Comparison of ENCODE assay signal across 8 mouse cellular contexts in the genomic region with DNA sequence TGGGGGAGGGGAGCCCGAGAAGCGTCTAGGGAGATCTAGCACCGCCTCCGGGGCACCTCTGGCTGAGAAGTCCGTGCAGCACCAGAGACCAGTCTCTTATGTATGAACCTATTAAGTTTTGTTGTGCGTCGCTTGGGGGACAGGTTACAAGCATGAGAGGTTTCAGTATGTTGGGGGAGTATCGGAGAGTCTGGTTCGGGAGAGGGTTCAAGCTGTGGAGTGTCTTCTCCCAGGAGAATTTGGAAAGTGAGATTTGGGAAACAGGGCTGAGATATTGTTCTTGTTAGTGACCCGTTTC. TPM values are rescaled to one million over a fixed set of nuclear protein-coding genes. Genes with fewer than 3 reads are reported as not detected.
DNase-seq lines count a peak whose midpoint lies in the region; ATAC-seq and TF ChIP-seq lines count a peak whose summit lies in the region.

No protein-coding gene starts in this region.

- peaks cover 15% of the 10 kb centered on the region for H3K4me1 ChIP-seq in embryonic facial prominence, embryonic 15.5 days
- H3K4me1 ChIP-seq in limb, embryonic 11.5 days (ENCODE audit: control insufficient read depth, insufficient read depth, low read length): 0 out of 2 replicates have a peak, but pooled peaks cover 3% of the 10 kb centered on the region
- peaks cover 12% of the 10 kb centered on the region; the same call in 1 of the 2 replicates for H3K4me1 ChIP-seq in neural tube, embryonic 14.5 days (ENCODE audit: control insufficient read depth, insufficient read depth, low read length)

- DNase-seq in gastrocnemius, adult 2 months: peak; percentile 74
- no peak for DNase-seq in gastrocnemius, postnatal 4 days (ENCODE audit: low spot score in 2 of 2)
- DNase-seq in 416B (ENCODE audit: low read depth): peak; percentile 68
- no peak for DNase-seq in limb, embryonic 11.5 days (ENCODE audit: low spot score)
- DNase-seq in left cerebral cortex, postnatal 25 days (ENCODE audit: low spot score in 2 of 2): no peak
- DNase-seq in kidney, adult 8-10 months: no peak

- ATAC-seq in embryonic facial prominence, embryonic 15.5 days (ENCODE audit: insufficient number of reproducible peaks, low FRiP score, low TSS enrichment, low read depth): peak; percentile 39
- ATAC-seq in limb, embryonic 11.5 days (ENCODE audit: insufficient number of reproducible peaks, low FRiP score, low TSS enrichment, low read depth): 0 out of 2 replicates have a peak, but pooled peaks have one; percentile 1
- ATAC-seq in neural tube, embryonic 14.5 days (ENCODE audit: low read depth): no peak

- peak overlapping the region; percentile 69 for H3K9ac ChIP-seq in embryonic facial prominence, embryonic 15.5 days
- peak overlapping the region; percentile 88 for H3K9ac ChIP-seq in limb, embryonic 11.5 days (ENCODE audit: low read length)
- H3K9ac ChIP-seq in neural tube, embryonic 14.5 days (replicated peaks; ENCODE audit: low read depth, low read length): peak overlapping the region; percentile 93

- peak overlapping the region; percentile 96 for H3K27ac ChIP-seq in gastrocnemius, adult 2 months
- 0 out of 2 replicates have a peak overlapping the region, but pooled peaks have one; percentile 2 for H3K27ac ChIP-seq in embryonic facial prominence, embryonic 15.5 days (replicated peaks)
- H3K27ac ChIP-seq in limb, embryonic 11.5 days (replicated peaks; ENCODE audit: low read depth, low read length): no peak overlapping the region; the same call in 1 of the 2 replicates
- H3K27ac ChIP-seq in neural tube, embryonic 14.5 days (ENCODE audit: low read depth, low read length): peak overlapping the region; percentile 90; the same call in 1 of the 2 replicates

- peak overlapping the region; percentile 93 for H3K4me2 ChIP-seq in embryonic facial prominence, embryonic 15.5 days (replicated peaks)
- peak overlapping the region; percentile 86 for H3K4me2 ChIP-seq in limb, embryonic 11.5 days (ENCODE audit: low read depth, severe bottlenecking)
- peak overlapping the region; percentile 58 for H3K4me2 ChIP-seq in neural tube, embryonic 14.5 days (ENCODE audit: low read depth, low read length)

- H3K36me3 ChIP-seq in embryonic facial prominence, embryonic 15.5 days: no peaks in the 10 kb centered on the region
- no peaks in the 10 kb centered on the region for H3K36me3 ChIP-seq in limb, embryonic 11.5 days (ENCODE audit: control insufficient read depth, insufficient read depth, low read length)
- H3K36me3 ChIP-seq in neural tube, embryonic 14.5 days (ENCODE audit: control insufficient read depth, insufficient read depth, low read length): no peaks in the 10 kb centered on the region

- peak overlapping the region; percentile 95 for H3K4me3 ChIP-seq in gastrocnemius, adult 2 months
- peak overlapping the region; percentile 60 for H3K4me3 ChIP-seq in embryonic facial prominence, embryonic 15.5 days (replicated peaks)
- H3K4me3 ChIP-seq in limb, embryonic 11.5 days (ENCODE audit: low read depth, low read length): peak overlapping the region; percentile 82
- H3K4me3 ChIP-seq in neural tube, embryonic 14.5 days (ENCODE audit: low read depth, low read length): peak overlapping the region; percentile 74

- 0% methylated on average over 10 of the region's 10 CpGs for WGBS in embryonic facial prominence, embryonic 15.5 days
- WGBS in limb, embryonic 11.5 days: 5% methylated on average over 10 of the region's 10 CpGs
- WGBS in neural tube, embryonic 14.5 days: under 1% methylated on average over 10 of the region's 10 CpGs

- TF ChIP-seq CTCF in gastrocnemius, adult 2 months (IDR thresholded peaks at IDR 0.05): no peak

- intact Hi-C loops in gastrocnemius, adult 2 months (cut with DNase I): loop anchor here (2.0 to 5.0 kb wide), 3 partner anchors 87 to 172 kb away; no protein-coding TSS in a partner anchor
- intact Hi-C loops in left cerebral cortex, postnatal 25 days (cut with DNase I): loop anchor here (5.0 kb wide), 5 partner anchors 78 to 478 kb away; partner anchors contain the start of genes Gm10645 and Tbc1d9

- no peaks in the 10 kb centered on the region for H3K27me3 ChIP-seq in embryonic facial prominence, embryonic 15.5 days
- no peaks in the 10 kb centered on the region for H3K27me3 ChIP-seq in limb, embryonic 11.5 days (ENCODE audit: control insufficient read depth, insufficient read depth, low read length)
- H3K27me3 ChIP-seq in neural tube, embryonic 14.5 days (ENCODE audit: control insufficient read depth, insufficient read depth, low read length): no peaks in the 10 kb centered on the region

- H3K9me3 ChIP-seq in embryonic facial prominence, embryonic 15.5 days (replicated peaks): no peaks in the 10 kb centered on the region
- H3K9me3 ChIP-seq in limb, embryonic 11.5 days (ENCODE audit: control insufficient read depth, low read length): no peaks in the 10 kb centered on the region
- no peaks in the 10 kb centered on the region for H3K9me3 ChIP-seq in neural tube, embryonic 14.5 days (ENCODE audit: control insufficient read depth, low read length)

RNA-seq across cellular contexts. Expression of gene Rnf150, which starts 1.3 kb away (rescaled TPM):
- total RNA-seq in gastrocnemius, adult 2 months (2021): 10 to 100 TPM; 26.0 to 34.8 TPM
- 10 to 100 TPM; 15.2 to 17.2 TPM for total RNA-seq in gastrocnemius, postnatal 4 days (2021)
- polyA plus RNA-seq in embryonic facial prominence, embryonic 15.5 days (2015; fragmentation: Nextera tagmentation; extraction: Ambion mirVana): 1.4 and 1.6 TPM in 2 replicates
- 1.6 and 1.7 TPM in 2 replicates for polyA plus RNA-seq in limb, embryonic 11.5 days (2014; fragmentation: Nextera tagmentation; extraction: Ambion mirVana)
- 3.2 and 3.8 TPM in 2 replicates for polyA plus RNA-seq in neural tube, embryonic 14.5 days (2014; fragmentation: Nextera tagmentation; extraction: Ambion mirVana)
- 10 to 100 TPM; 41.3 to 47.5 TPM for total RNA-seq in left cerebral cortex, postnatal 25 days (2021)

Comparison
In these comparisons a context has a peak if more than half of its experiments do, and no peak if none do; other contexts are left out.
1. DNase-seq: peak in gastrocnemius, adult 2 months (single experiment) and 416B (single experiment); none in gastrocnemius, postnatal 4 days (0 of 2), limb, embryonic 11.5 days (single experiment), left cerebral cortex, postnatal 25 days (0 of 2) and kidney, adult 8-10 months (0 of 2).
2. Peak in every context shown above with its lines, with median percentiles within 50 percentile points of each other: H3K4me3 ChIP-seq, H3K4me2 ChIP-seq and H3K9ac ChIP-seq.